Mouse (Mus musculus) bone marrow macrophage, adult 2 months (primary cell): Measurements from ENCODE around the gene Zfp385b.

Source experiments
- CTCF ChIP-seq: IDR thresholded peaks from 2 replicates; pipeline ENCODE4 v1.5.1; 2012; ENCODE audit warnings: low read depth, mild to moderate bottlenecking, low read length, moderate library complexity
- POLR2A ChIP-seq: IDR thresholded peaks from 2 replicates; pipeline ENCODE4 v1.6.1; 2012; ENCODE audit warnings: mild to moderate bottlenecking, low read depth, low read length, borderline replicate concordance

DNA sequence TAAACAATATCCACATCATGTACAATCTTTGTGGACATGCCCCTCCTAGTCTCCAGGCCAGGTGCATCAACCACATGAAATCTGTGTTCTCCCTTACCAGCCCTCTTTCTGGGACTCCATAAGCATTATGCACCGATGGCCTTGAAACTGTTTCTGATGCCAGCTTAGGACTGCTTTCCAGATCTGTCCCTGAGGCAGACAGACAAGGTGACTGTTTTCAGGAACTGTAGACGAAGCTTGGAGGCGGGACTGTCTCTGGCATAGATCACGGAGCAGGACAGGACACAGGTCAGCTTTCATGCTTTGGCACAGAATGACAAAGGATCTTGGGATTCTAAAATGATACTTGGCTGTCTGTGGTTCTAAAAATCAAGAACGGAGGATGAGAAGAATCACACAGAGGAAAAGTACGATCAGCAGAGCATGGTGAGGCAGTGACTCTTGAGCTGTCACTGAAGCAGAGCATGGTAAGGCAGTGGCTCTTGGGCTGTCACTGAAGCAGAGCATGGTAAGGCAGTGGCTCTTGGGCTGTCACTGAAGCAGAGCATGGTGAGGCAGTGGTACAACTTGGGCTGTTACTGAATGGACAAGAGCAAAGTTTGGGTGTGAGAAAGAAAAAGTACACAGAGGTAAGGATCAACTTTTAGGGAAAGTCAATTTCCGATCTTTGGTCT, 291.2 kb downstream of the Zfp385b start:
- TF ChIP-seq POLR2A (no peak), CTCF (no peak)
